Mouse (Mus musculus) lung, postnatal 4 days (tissue): Measurements from ENCODE around the gene Serpind1.

Source experiments
- DNase-seq, 2 experiments: peaks; one replicate each; pipeline ENCODE4 v3.0.0; 2021

Gene Serpind1

GRCm38 (mm10) chr16:17356031-17356430 is 24.9 kb downstream of the Serpind1 start:
- DNase-seq: no peak

DNA sequence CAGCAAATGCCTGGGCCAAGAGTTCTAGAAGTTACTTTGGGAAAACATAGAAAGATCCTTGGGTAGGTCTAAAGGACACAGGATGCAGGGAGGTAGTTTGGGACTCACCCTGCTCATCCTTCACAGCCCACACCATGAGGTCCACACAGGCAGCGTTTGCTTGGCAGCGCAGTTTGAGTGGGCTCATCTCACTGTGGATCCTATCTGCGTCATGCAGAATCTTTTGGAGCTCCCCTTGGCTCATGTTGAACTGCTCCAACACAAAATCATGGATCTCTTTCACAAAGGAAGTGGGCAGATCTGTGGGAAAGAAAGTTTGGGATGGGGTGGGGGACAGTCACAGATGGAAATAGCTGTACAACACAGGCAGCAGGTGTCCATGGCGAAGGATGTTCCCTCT is 27.6 kb downstream of the Serpind1 start:
- no peak for DNase-seq

GRCm38 (mm10) chr16:17382306-17382705 is 51.1 kb downstream of the Serpind1 start:
- DNase-seq: no peak

- DNase-seq: no peak
These were observed 52.6 kb downstream of the Serpind1 start for GRCm38 (mm10) chr16:17383594-17384326.

GRCm38 (mm10) chr16:17392784-17393183 is 61.6 kb downstream of the Serpind1 start:
- no peak for DNase-seq
